Mouse (Mus musculus) midbrain, embryonic 11.5 days (tissue): Measurements from ENCODE around the gene Ccdc163. TPM values are rescaled to one million over a fixed set of nuclear protein-coding genes. Genes with fewer than 3 reads are reported as not detected.

Experiments used
- ATAC-seq: fragments of 200-750 bp; cut with Nextera tagmentation; 2 replicates; pipeline ENCODE4 v1.8.0; 2017; ENCODE audit warnings: moderate TSS enrichment, moderate library complexity; ENCODE audit not compliant: low FRiP score
- DNase-seq: peaks from one replicate; pipeline ENCODE4 v3.0.0; 2015; ENCODE audit warnings: low spot score; ENCODE audit errors: missing footprints
- H3K27ac ChIP-seq: fragments of 300-500 bp; sonication (generic); 2 replicates; pipeline ENCODE4 v1.5.1; 2014; ENCODE audit warnings: low read depth, low read length
- H3K27me3 ChIP-seq: fragments of 300-500 bp; sonication (generic); 2 replicates; pipeline ENCODE4 v1.6.1; 2014; ENCODE audit warnings: mild to moderate bottlenecking, low read length, moderate library complexity, mixed read lengths; ENCODE audit not compliant: control insufficient read depth, insufficient read depth
- H3K36me3 ChIP-seq: fragments of 300-500 bp; sonication (generic); 2 replicates; pipeline ENCODE4 v1.6.1; 2014; ENCODE audit warnings: mild to moderate bottlenecking, low read length, moderate library complexity, mixed read lengths; ENCODE audit not compliant: control insufficient read depth, insufficient read depth
- H3K4me1 ChIP-seq: fragments of 300-500 bp; sonication (generic); 2 replicates; pipeline ENCODE4 v1.6.1; 2014; ENCODE audit warnings: low read length; ENCODE audit not compliant: control insufficient read depth, insufficient read depth
- H3K4me2 ChIP-seq: fragments of 300-500 bp; sonication (generic); 2 replicates; pipeline ENCODE4 v1.6.1; 2014; ENCODE audit warnings: mild to moderate bottlenecking, moderate library complexity
- H3K4me3 ChIP-seq: fragments of 300-500 bp; sonication (generic); 2 replicates; pipeline ENCODE4 v1.5.1; 2014; ENCODE audit warnings: low read depth, low read length
- H3K9ac ChIP-seq: fragments of 300-500 bp; sonication (generic); 2 replicates; pipeline ENCODE4 v1.6.1; 2014; ENCODE audit warnings: low read length
- H3K9me3 ChIP-seq: fragments of 300-500 bp; sonication (generic); 2 replicates; pipeline ENCODE4 v1.6.1; 2016; ENCODE audit warnings: low read length; ENCODE audit not compliant: control insufficient read depth
- WGBS: fragments of 180-500 bp; shearing (Covaris S2); extraction: QIAGEN DNeasy Blood & Tissue Kit; methylation state at CpG from one replicate; pipeline ENCODE4 v1.1.7; 2014; 5-methylcytosine and 5-hydroxymethylcytosine counted together
- polyA plus RNA-seq: library from polyadenylated mRNA; unstranded; fragments of >200 nt; fragmentation: Nextera tagmentation; extraction: Ambion mirVana; gene quantifications from 2 replicates; pipeline ENCODE4 v1.2.1, GENCODE M21; 2014

The Ccdc163 gene
- polyA plus RNA-seq, 1 experiment from 2014 or later = 34.3 TPM

- DNase-seq = no peak
- Histone ChIP-seq H3K4me1 (peaks cover 7% of the 10 kb centered on the region), H3K4me3 (no peak overlapping the region), H3K9me3 (no peaks in the 10 kb centered on the region), H3K9ac (no peak overlapping the region), H3K4me2 (no peak overlapping the region), H3K36me3 (no peaks in the 10 kb centered on the region), H3K27ac (no peak overlapping the region), H3K27me3 (no peaks in the 10 kb centered on the region)
- no peak for ATAC-seq
- 85% methylated on average over 3 of the region's 3 CpGs for WGBS
Measured at GRCm38 (mm10) chr4:116777079-116777478, 68.8 kb downstream of the Ccdc163 start.

- DNase-seq (no peak), ATAC-seq (no peak)
- H3K9me3 ChIP-seq = no peaks in the 10 kb centered on the region
- no peak overlapping the region for H3K4me2 ChIP-seq
- no peak overlapping the region for H3K9ac ChIP-seq
- H3K27ac ChIP-seq = no peak overlapping the region
- WGBS = 77% methylated on average over 2 of the region's 2 CpGs
- H3K4me1 ChIP-seq = peaks cover 9% of the 10 kb centered on the region
- no peak overlapping the region for H3K4me3 ChIP-seq
- no peaks in the 10 kb centered on the region for H3K27me3 ChIP-seq
- no peaks in the 10 kb centered on the region for H3K36me3 ChIP-seq
Measured at GRCm38 (mm10) chr4:116780541-116780940, 72.2 kb downstream of the Ccdc163 start.

GRCm38 (mm10) chr4:116781366-116781765, 73.1 kb downstream of the Ccdc163 start:
- no peaks in the 10 kb centered on the region for H3K27me3 ChIP-seq
- H3K27ac ChIP-seq = no peak overlapping the region
- ATAC-seq (no peak), DNase-seq (peak; percentile 84)
- H3K4me1 ChIP-seq = peaks cover 9% of the 10 kb centered on the region
- no peak overlapping the region for H3K4me3 ChIP-seq
- no peaks in the 10 kb centered on the region for H3K9me3 ChIP-seq
- 50% methylated on average over 2 of the region's 2 CpGs for WGBS
- H3K9ac ChIP-seq = no peak overlapping the region
- no peaks in the 10 kb centered on the region for H3K36me3 ChIP-seq
- H3K4me2 ChIP-seq = no peak overlapping the region

- Histone ChIP-seq H3K27me3 (no peaks in the 10 kb centered on the region), H3K4me1 (peaks cover 9% of the 10 kb centered on the region), H3K27ac (peak overlapping the region; percentile 65), H3K36me3 (no peaks in the 10 kb centered on the region), H3K9ac (peak overlapping the region; percentile 40), H3K4me3 (no peak overlapping the region), H3K4me2 (peak overlapping the region; percentile 14), H3K9me3 (no peaks in the 10 kb centered on the region; the same call in 1 of the 2 replicates)
- 6% methylated on average over 8 of the region's 8 CpGs for WGBS
- ATAC-seq (peak; percentile 48; the same call in 1 of the 2 replicates), DNase-seq (peak; percentile 94)
Measured at GRCm38 (mm10) chr4:116782171-116782570, 73.9 kb downstream of the Ccdc163 start.

GRCm38 (mm10) chr4:116786587-116786986, 78.3 kb downstream of the Ccdc163 start:
- 95% methylated on average over 1 of the region's 1 CpGs for WGBS
- no peaks in the 10 kb centered on the region for H3K36me3 ChIP-seq
- no peak for DNase-seq

GRCm38 (mm10) chr4:116787985-116788760, 79.9 kb downstream of the Ccdc163 start:
- no peaks in the 10 kb centered on the region; the same call in 1 of the 2 replicates for H3K9me3 ChIP-seq
- H3K27me3 ChIP-seq = no peaks in the 10 kb centered on the region
- H3K9ac ChIP-seq = no peak overlapping the region
- H3K4me3 ChIP-seq = no peak overlapping the region
- ATAC-seq (no peak), DNase-seq (no peak)
- WGBS = 42% methylated on average over 7 of the region's 7 CpGs
- H3K36me3 ChIP-seq = no peaks in the 10 kb centered on the region
- no peak overlapping the region for H3K27ac ChIP-seq
- no peak overlapping the region for H3K4me2 ChIP-seq
- H3K4me1 ChIP-seq = no peaks in the 10 kb centered on the region

More at GRCm38 (mm10) chr4:116786587-116786986, 78.3 kb downstream of the Ccdc163 start:
- no peak overlapping the region for H3K27ac ChIP-seq
- no peaks in the 10 kb centered on the region; the same call in 1 of the 2 replicates for H3K9me3 ChIP-seq
- peaks cover 9% of the 10 kb centered on the region for H3K4me1 ChIP-seq
- no peak overlapping the region for H3K4me2 ChIP-seq
- ATAC-seq = no peak
- H3K4me3 ChIP-seq = no peak overlapping the region
- no peaks in the 10 kb centered on the region for H3K27me3 ChIP-seq
- H3K9ac ChIP-seq = no peak overlapping the region

GRCm38 (mm10) chr4:116788956-116789355, 80.6 kb downstream of the Ccdc163 start:
- H3K9ac ChIP-seq = no peak overlapping the region
- H3K27me3 ChIP-seq = no peaks in the 10 kb centered on the region
- no peak overlapping the region for H3K4me3 ChIP-seq
- DNase-seq = peak; percentile 98
- H3K27ac ChIP-seq = no peak overlapping the region
- 11% methylated on average over 3 of the region's 3 CpGs for WGBS
- no peak overlapping the region for H3K4me2 ChIP-seq
- no peaks in the 10 kb centered on the region for H3K4me1 ChIP-seq
- no peaks in the 10 kb centered on the region for H3K36me3 ChIP-seq
- no peaks in the 10 kb centered on the region; the same call in 1 of the 2 replicates for H3K9me3 ChIP-seq
- peak; percentile 50; the same call in 1 of the 2 replicates for ATAC-seq

GRCm38 (mm10) chr4:116792453-116792852, 84.1 kb downstream of the Ccdc163 start:
- Histone ChIP-seq H3K27me3 (no peaks in the 10 kb centered on the region), H3K4me2 (no peak overlapping the region), H3K4me3 (no peak overlapping the region), H3K9ac (no peak overlapping the region), H3K36me3 (no peaks in the 10 kb centered on the region), H3K4me1 (no peaks in the 10 kb centered on the region), H3K9me3 (no peaks in the 10 kb centered on the region), H3K27ac (no peak overlapping the region)
- DNase-seq = no peak
- 86% methylated on average over 8 of the region's 8 CpGs for WGBS
- no peak for ATAC-seq

GRCm38 (mm10) chr4:116794273-116794672, 86.0 kb downstream of the Ccdc163 start:
- 82% methylated on average over 2 of the region's 2 CpGs for WGBS
- no peak for DNase-seq
- ATAC-seq = no peak
- no peak overlapping the region for H3K27ac ChIP-seq
- H3K9ac ChIP-seq = no peak overlapping the region
- no peaks in the 10 kb centered on the region for H3K36me3 ChIP-seq
- H3K4me2 ChIP-seq = no peak overlapping the region
- H3K27me3 ChIP-seq = no peaks in the 10 kb centered on the region
- no peaks in the 10 kb centered on the region for H3K4me1 ChIP-seq
- H3K9me3 ChIP-seq = no peaks in the 10 kb centered on the region
- no peak overlapping the region for H3K4me3 ChIP-seq
